ENCODE assay signal across 27 mouse cellular contexts in the genomic region with DNA sequence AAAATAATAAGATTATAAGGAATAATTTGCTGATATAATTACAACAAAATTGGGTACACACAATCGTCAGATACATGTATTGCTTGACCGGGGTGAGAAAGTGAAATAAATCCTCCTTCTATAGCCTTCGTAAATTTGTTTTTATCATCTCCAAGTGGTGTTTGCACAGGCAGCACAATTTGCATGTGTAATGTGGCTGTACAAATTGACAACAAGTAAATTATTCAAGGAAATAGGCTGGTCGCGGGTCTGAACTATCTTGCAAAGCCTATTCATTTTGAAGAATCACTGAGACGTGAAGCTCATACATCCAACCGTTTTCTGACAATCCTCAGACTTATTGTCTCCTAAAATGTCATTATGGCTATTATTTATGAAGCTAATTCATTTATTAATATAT. TPM values are rescaled to one million over a fixed set of nuclear protein-coding genes. Genes with fewer than 3 reads are reported as not detected.
A peak's percentile ranks its signal among the peaks of the same experiment; 100 is the strongest.
DNase-seq lines count a peak whose midpoint lies in the region; ATAC-seq and TF ChIP-seq lines count a peak whose summit lies in the region.
"Had no signal": no experiment of that assay in that cellular context is flagged by ENCODE, and none has a peak within 500 bp of the region (broad histone marks: within the 10 kb centered on the region; RNA-seq: fewer than 3 reads in every experiment).

No protein-coding gene starts in this region.

- no peak overlapping the region for H3K4me3 ChIP-seq in forebrain, embryonic 12.5 days (replicated peaks)
- no peak overlapping the region for H3K4me3 ChIP-seq in forebrain, embryonic 10.5 days
- H3K4me3 ChIP-seq in hindbrain, embryonic 12.5 days = no peak overlapping the region
- H3K4me3 ChIP-seq in hindbrain, embryonic 10.5 days = no peak overlapping the region
- H3K4me3 ChIP-seq in midbrain, embryonic 16.5 days (ENCODE audit: low read depth, low read length) = no peak overlapping the region
- no peak overlapping the region for H3K4me3 ChIP-seq in intestine, embryonic 16.5 days (ENCODE audit: low read length)
- H3K4me3 ChIP-seq: embryonic facial prominence, embryonic 13.5 days; heart, embryonic 13.5 days had no signal

- no peak for TF ChIP-seq CTCF in brain, embryonic 14.5 days (IDR thresholded peaks at IDR 0.05; ENCODE audit: borderline replicate concordance, extremely low read depth, insufficient read depth, insufficient read length)

- H3K27ac ChIP-seq in forebrain, embryonic 12.5 days = no peak overlapping the region
- H3K27ac ChIP-seq in forebrain, embryonic 10.5 days = no peak overlapping the region
- H3K27ac ChIP-seq in hindbrain, embryonic 12.5 days = peak overlapping the region; percentile 62
- no peak overlapping the region for H3K27ac ChIP-seq in hindbrain, embryonic 10.5 days
- H3K27ac ChIP-seq in midbrain, embryonic 16.5 days (ENCODE audit: low read length) = 0 out of 2 replicates have a peak overlapping the region, but pooled peaks have one; percentile 22
- no peak overlapping the region for H3K27ac ChIP-seq in intestine, embryonic 16.5 days (ENCODE audit: low read length)
- H3K27ac ChIP-seq: embryonic facial prominence, embryonic 13.5 days; heart, embryonic 13.5 days; liver, embryonic 14.5 days; macrophage had no signal

- WGBS in forebrain, embryonic 12.5 days = 26% methylated on average over 7 of the region's 7 CpGs
- 78% methylated on average over 7 of the region's 7 CpGs for WGBS in forebrain, embryonic 10.5 days
- 48% methylated on average over 7 of the region's 7 CpGs for WGBS in hindbrain, embryonic 12.5 days
- 64% methylated on average over 7 of the region's 7 CpGs for WGBS in hindbrain, embryonic 10.5 days
- 23% methylated on average over 7 of the region's 7 CpGs for WGBS in midbrain, embryonic 16.5 days
- 80% methylated on average over 7 of the region's 7 CpGs for WGBS in intestine, embryonic 16.5 days

- H3K4me2 ChIP-seq in forebrain, embryonic 12.5 days = no peak overlapping the region
- H3K4me2 ChIP-seq in hindbrain, embryonic 12.5 days (replicated peaks) = no peak overlapping the region
- H3K4me2 ChIP-seq in midbrain, embryonic 16.5 days (ENCODE audit: low read length) = peak overlapping the region; percentile 17; the same call in 1 of the 2 replicates
- H3K4me2 ChIP-seq in intestine, embryonic 16.5 days (ENCODE audit: low read depth, low read length) = no peak overlapping the region
- H3K4me2 ChIP-seq: embryonic facial prominence, embryonic 13.5 days; heart, embryonic 13.5 days had no signal

- no peak overlapping the region for H3K9ac ChIP-seq in forebrain, embryonic 12.5 days
- H3K9ac ChIP-seq in hindbrain, embryonic 12.5 days = no peak overlapping the region
- no peak overlapping the region for H3K9ac ChIP-seq in midbrain, embryonic 16.5 days (ENCODE audit: low read depth, low read length)
- H3K9ac ChIP-seq in intestine, embryonic 16.5 days (ENCODE audit: low read depth, low read length) = no peak overlapping the region
- H3K9ac ChIP-seq: embryonic facial prominence, embryonic 13.5 days; heart, embryonic 13.5 days; liver, embryonic 14.5 days had no signal

- H3K9me3 ChIP-seq in forebrain, embryonic 12.5 days = no peaks in the 10 kb centered on the region
- no peaks in the 10 kb centered on the region for H3K9me3 ChIP-seq in forebrain, embryonic 10.5 days
- H3K9me3 ChIP-seq in hindbrain, embryonic 12.5 days (replicated peaks) = no peaks in the 10 kb centered on the region
- H3K9me3 ChIP-seq in hindbrain, embryonic 10.5 days = no peaks in the 10 kb centered on the region
- H3K9me3 ChIP-seq in midbrain, embryonic 16.5 days (replicated peaks; ENCODE audit: control insufficient read depth, low read length, poor library complexity, severe bottlenecking) = no peaks in the 10 kb centered on the region
- no peaks in the 10 kb centered on the region for H3K9me3 ChIP-seq in intestine, embryonic 16.5 days (ENCODE audit: control insufficient read depth, low read length)
- H3K9me3 ChIP-seq: embryonic facial prominence, embryonic 13.5 days; G1E; heart, embryonic 13.5 days had no signal

- H3K36me3 ChIP-seq in forebrain, embryonic 12.5 days (replicated peaks) = no peaks in the 10 kb centered on the region
- H3K36me3 ChIP-seq in forebrain, embryonic 10.5 days (replicated peaks) = no peaks in the 10 kb centered on the region
- H3K36me3 ChIP-seq in hindbrain, embryonic 12.5 days = no peaks in the 10 kb centered on the region
- H3K36me3 ChIP-seq in hindbrain, embryonic 10.5 days = no peaks in the 10 kb centered on the region
- H3K36me3 ChIP-seq in midbrain, embryonic 16.5 days (ENCODE audit: control insufficient read depth, insufficient read depth, low read length) = no peaks in the 10 kb centered on the region
- no peaks in the 10 kb centered on the region for H3K36me3 ChIP-seq in intestine, embryonic 16.5 days (ENCODE audit: control insufficient read depth, insufficient read depth, low read length)
- H3K36me3 ChIP-seq: embryonic facial prominence, embryonic 13.5 days; G1E; heart, embryonic 13.5 days had no signal

- ATAC-seq in forebrain, embryonic 12.5 days (ENCODE audit: low FRiP score) = 0 out of 2 replicates have a peak, but pooled peaks have one; percentile 11
- ATAC-seq in hindbrain, embryonic 12.5 days (ENCODE audit: low FRiP score) = peak; percentile 48
- peak; percentile 42; the same call in 1 of the 2 replicates for ATAC-seq in midbrain, embryonic 16.5 days
- ATAC-seq in intestine, embryonic 16.5 days = no peak
- ATAC-seq: intestine, postnatal 0 days had no signal

- no peaks in the 10 kb centered on the region for H3K27me3 ChIP-seq in forebrain, embryonic 12.5 days
- H3K27me3 ChIP-seq in forebrain, embryonic 10.5 days (ENCODE audit: poor library complexity, severe bottlenecking) = no peaks in the 10 kb centered on the region
- H3K27me3 ChIP-seq in hindbrain, embryonic 12.5 days = no peaks in the 10 kb centered on the region
- H3K27me3 ChIP-seq in hindbrain, embryonic 10.5 days (ENCODE audit: insufficient read depth, poor library complexity, severe bottlenecking) = no peaks in the 10 kb centered on the region
- H3K27me3 ChIP-seq in midbrain, embryonic 16.5 days (ENCODE audit: control insufficient read depth, insufficient read depth, low read depth, low read length) = no peaks in the 10 kb centered on the region
- no peaks in the 10 kb centered on the region for H3K27me3 ChIP-seq in intestine, embryonic 16.5 days (replicated peaks; ENCODE audit: control insufficient read depth, insufficient read depth, low read length)
- H3K27me3 ChIP-seq: embryonic facial prominence, embryonic 13.5 days; heart, embryonic 13.5 days had no signal

- DNase-seq in forebrain, embryonic 10.5 days (ENCODE audit: extremely low spot score, low spot score) = no peak
- no peak for DNase-seq in hindbrain, embryonic 10.5 days (ENCODE audit: low spot score)
- peak; percentile 80 for DNase-seq in brain, embryonic 14.5 days (ENCODE audit: low read depth)
- DNase-seq in right cerebral cortex, postnatal 36 days (ENCODE audit: low spot score in 2 of 2) = no peak
- DNase-seq: adrenal gland, adult 8-10 months; cerebellum, adult 11-12 months; cerebellum, adult 9-11 months; gastrocnemius, postnatal 10 days; heart, postnatal 10 days; kidney, postnatal 14 days; layer of hippocampus, adult 9-11 months; liver; lung, adult 2 months; lung, postnatal 10 days; right cerebral cortex, postnatal 25 days; spleen, adult 18-20 months; thymus, postnatal 14 days had no signal

- peaks cover 11% of the 10 kb centered on the region; the same call in 1 of the 2 replicates for H3K4me1 ChIP-seq in forebrain, embryonic 12.5 days
- H3K4me1 ChIP-seq in forebrain, embryonic 10.5 days = peaks cover 7% of the 10 kb centered on the region; the same call in 1 of the 2 replicates
- H3K4me1 ChIP-seq in hindbrain, embryonic 12.5 days = peaks cover 8% of the 10 kb centered on the region; the same call in 1 of the 2 replicates
- H3K4me1 ChIP-seq in hindbrain, embryonic 10.5 days (replicated peaks) = no peaks in the 10 kb centered on the region
- no peaks in the 10 kb centered on the region; the same call in 1 of the 2 replicates for H3K4me1 ChIP-seq in midbrain, embryonic 16.5 days (ENCODE audit: control insufficient read depth, insufficient read depth, low read length)
- H3K4me1 ChIP-seq in intestine, embryonic 16.5 days (ENCODE audit: control insufficient read depth, insufficient read depth, low read length) = no peaks in the 10 kb centered on the region
- H3K4me1 ChIP-seq: embryonic facial prominence, embryonic 13.5 days; heart, embryonic 13.5 days had no signal

- TF ChIP-seq POLR2A in brain, embryonic 14.5 days (IDR thresholded peaks at IDR 0.05; ENCODE audit: borderline replicate concordance, extremely low read depth, insufficient read depth, insufficient read length, poor library complexity, severe bottlenecking) = no peak

RNA-seq across cellular contexts. Expression of gene Fam204a, which starts 16.1 kb away (rescaled TPM):
- polyA plus RNA-seq in forebrain, embryonic 12.5 days (2016; fragmentation: Nextera tagmentation; extraction: Ambion mirVana) = 80.3 and 82.6 TPM in 2 replicates
- polyA plus RNA-seq in forebrain, embryonic 10.5 days (2016; fragmentation: Nextera tagmentation; extraction: Ambion mirVana) = 58.3 and 58.8 TPM in 2 replicates
- polyA plus RNA-seq in hindbrain, embryonic 12.5 days (2016; fragmentation: Nextera tagmentation; extraction: Ambion mirVana) = 70.4 and 81.6 TPM in 2 replicates
- polyA plus RNA-seq in hindbrain, embryonic 10.5 days (2016; fragmentation: Nextera tagmentation; extraction: Ambion mirVana) = 49.3 and 54.9 TPM in 2 replicates
- 24.6 and 31.6 TPM in 2 replicates for polyA plus RNA-seq in brain, embryonic 14.5 days (2012; rRNA removed)
- polyA plus RNA-seq in midbrain, embryonic 16.5 days (2015; fragmentation: Nextera tagmentation; extraction: Ambion mirVana) = 68.6 and 78.2 TPM in 2 replicates
- polyA plus RNA-seq in intestine, embryonic 16.5 days (2015; fragmentation: Nextera tagmentation; extraction: Ambion mirVana) = 32.3 and 33.2 TPM in 2 replicates

Comparison
In these comparisons a context has a peak if more than half of its experiments do, and no peak if none do; other contexts are left out.
1. H3K27ac ChIP-seq: peak in hindbrain, embryonic 12.5 days (single experiment) and midbrain, embryonic 16.5 days (single experiment); none in forebrain, embryonic 12.5 days (single experiment), forebrain, embryonic 10.5 days (single experiment), hindbrain, embryonic 10.5 days (single experiment) and intestine, embryonic 16.5 days (single experiment).